Mouse (Mus musculus) right cerebral cortex, adult 18-20 months (tissue): Measurements from ENCODE around the gene Adcy10.

Experiments
- DNase-seq: peaks from one replicate; pipeline ENCODE4 v3.0.0; 2022; ENCODE audit warnings: mixed read lengths

The Adcy10 gene

GRCm38 (mm10) chr1:165605108-165605507 is 120.1 kb downstream of the Adcy10 start:
- no peak for DNase-seq

DNA sequence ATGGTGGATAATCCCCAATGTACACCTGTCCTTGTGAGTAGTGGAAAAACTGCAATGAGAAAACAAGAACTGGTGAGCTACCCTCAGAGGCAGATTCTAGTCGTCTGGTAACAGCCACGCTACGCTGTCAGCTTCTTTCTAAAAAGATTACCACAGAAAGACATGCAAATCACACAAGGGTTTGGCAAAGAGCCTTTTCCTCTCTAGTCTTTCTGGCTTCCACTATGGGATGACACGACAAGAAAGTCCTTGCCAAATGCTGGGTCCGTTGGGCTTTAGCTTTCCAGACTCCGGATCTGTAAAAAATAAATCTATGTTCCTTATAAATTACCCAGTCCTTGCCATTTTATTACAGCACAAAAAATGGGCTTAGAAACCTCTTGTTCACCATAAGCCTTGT is 120.8 kb downstream of the Adcy10 start:
- DNase-seq = no peak

- no peak for DNase-seq
Measured at GRCm38 (mm10) chr1:165608904-165609303, 123.9 kb downstream of the Adcy10 start.

DNA sequence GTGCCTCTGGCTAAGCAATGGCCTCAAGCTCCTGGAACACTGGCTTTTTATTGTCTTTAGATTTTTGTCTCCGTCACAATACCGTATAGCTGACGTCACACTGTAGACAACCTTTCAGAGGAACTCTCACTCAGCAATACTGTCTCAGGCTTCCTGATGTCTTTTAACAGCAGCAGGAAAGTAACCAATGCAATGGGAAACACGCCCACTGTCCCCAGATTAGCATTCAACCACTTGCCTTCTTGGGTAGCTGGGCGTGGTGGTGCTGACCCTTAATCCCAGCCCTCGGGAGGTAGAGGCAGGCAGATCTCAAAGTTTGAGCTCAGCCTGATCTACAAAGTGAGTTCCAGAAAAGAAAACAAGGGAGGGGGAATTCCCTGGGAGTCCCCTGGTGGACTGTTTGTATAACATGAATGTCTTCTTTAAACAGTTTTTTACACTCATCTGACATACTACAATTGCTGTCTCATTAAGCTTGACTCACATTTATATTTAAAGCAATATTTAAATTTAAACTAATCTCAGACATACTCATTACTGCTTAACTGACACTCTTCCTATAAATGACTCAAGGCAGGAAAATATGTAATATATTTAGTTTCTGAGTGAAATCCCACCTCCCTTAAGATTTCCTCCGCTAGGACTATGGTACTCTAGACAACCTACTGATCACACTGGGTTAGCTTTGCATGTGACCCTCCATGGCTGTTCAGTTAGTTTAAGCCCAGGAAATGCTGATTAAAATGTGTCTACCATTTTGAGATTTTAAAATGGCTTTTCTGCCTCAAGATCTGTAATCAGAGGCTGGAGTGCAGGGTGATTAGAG is 124.7 kb downstream of the Adcy10 start:
- no peak for DNase-seq

GRCm38 (mm10) chr1:165610321-165610999 is 125.5 kb downstream of the Adcy10 start:
- no peak for DNase-seq

GRCm38 (mm10) chr1:165612714-165613113 is 127.7 kb downstream of the Adcy10 start:
- no peak for DNase-seq

GRCm38 (mm10) chr1:165613926-165614325 is 128.9 kb downstream of the Adcy10 start:
- no peak for DNase-seq

DNA sequence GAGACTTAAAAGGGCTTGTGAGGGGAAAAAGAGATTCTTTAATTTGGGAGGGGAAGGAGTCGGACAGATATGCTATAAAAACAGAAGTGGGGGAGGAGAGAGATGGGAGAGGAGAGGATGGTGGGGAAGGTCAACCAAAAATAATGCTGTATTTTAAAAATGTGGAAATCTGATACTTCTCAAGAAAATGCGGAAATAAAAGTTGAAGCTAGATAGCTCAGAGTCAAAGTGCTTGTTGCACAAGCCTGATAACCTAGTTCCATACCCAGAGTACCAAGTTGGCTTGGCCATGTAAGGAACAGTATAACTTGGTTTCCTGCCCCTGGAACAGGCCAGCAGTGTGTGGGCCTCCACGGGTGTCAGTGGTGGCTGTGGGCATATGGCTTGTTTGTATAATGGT is 129.8 kb downstream of the Adcy10 start:
- no peak for DNase-seq

- no peak for DNase-seq
Measured at GRCm38 (mm10) chr1:165616652-165617051, 131.7 kb downstream of the Adcy10 start.

DNA sequence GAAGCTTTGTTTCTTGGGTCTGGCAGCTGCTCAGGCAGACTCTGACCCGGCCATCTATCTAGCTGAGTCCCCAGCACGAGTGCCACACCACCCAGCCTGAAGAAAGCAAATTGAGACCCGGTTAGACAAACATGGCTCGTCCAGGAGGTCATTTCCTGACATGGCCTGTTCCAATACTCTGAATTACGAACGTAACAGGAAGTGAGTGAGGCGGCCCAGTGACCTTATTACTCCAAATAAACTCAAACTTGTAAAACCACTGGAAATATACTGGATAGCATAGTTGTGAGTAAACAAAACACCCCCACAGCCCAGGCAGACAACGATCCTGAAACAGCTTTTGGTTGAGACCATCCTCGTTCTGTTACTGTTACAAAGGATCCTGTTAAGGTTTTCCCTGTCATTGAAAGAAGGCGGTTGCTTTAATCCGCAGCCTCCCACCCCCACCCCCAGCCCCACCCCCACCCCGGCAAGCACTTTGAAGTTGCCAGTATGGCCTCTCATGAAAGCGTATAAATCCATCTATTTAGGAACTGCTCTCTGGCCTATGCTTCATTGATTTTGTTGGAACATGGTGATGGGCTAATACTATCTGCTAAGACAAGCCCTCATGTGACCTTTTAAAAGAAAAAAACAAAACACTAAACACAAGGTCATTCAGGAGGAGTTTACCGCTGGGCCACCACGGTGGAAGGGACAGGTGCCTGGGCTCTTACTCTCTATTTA is 132.3 kb downstream of the Adcy10 start:
- no peak for DNase-seq

DNA sequence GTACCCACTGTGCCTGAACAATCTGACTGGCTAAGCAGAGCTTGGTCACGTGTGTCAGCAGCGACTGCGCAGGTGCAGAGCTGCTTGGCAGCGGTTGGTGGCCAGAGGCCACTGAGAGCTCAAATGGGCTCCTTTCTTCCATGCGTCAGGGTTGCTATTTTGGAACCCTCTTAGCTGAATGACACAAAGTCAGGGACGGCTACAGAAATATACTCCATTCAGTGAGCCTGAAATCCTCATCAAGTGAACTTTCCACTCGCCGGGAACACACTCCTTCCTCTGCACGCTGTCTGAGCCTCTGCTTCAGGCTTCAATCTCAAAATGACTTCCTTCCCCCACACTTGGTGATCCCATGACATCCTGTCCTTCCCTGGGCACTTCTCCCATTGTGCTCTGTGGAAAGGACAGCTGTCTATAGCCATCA is 133.2 kb downstream of the Adcy10 start:
- peak; percentile 62 for DNase-seq

GRCm38 (mm10) chr1:165625058-165625457 is 140.1 kb downstream of the Adcy10 start:
- DNase-seq = no peak

DNA sequence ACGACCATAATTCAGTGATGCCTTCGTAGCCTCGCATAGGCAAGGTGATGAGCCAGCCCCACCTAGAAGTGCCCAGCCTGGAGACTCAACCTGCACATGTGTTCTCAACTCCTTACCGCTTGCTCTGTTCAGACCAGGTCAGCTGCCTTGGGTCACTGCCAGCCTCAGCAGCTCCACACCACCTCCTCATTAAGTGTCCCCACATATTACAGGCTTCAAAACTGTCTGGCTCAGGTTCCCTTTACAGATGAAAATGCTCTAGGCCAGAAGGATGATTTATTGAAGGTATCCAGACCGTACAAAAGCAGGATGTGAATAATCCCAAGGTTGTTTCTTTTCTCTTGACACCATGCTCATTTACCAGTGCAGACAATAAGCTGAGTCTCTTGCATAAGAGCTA is 140.9 kb downstream of the Adcy10 start:
- no peak for DNase-seq
